Mouse (Mus musculus) heart, postnatal 0 days (tissue): ENCODE measurements around the gene Sec61g. TPM values are rescaled to one million over a fixed set of nuclear protein-coding genes. Genes with fewer than 3 reads are reported as not detected.

Source experiments
- ATAC-seq: fragments of 200-750 bp; cut with Nextera tagmentation; 2 replicates; pipeline ENCODE4 v1.8.0; 2017; ENCODE audit warnings: low read depth, moderate number of reproducible peaks, moderate library complexity; ENCODE audit not compliant: insufficient read depth
- DNase-seq: peaks from one replicate; pipeline ENCODE4 v3.0.0-alpha.2; 2016; ENCODE audit warnings: low spot score
- H3K27ac ChIP-seq: fragments of 300-500 bp; sonication (generic); 2 replicates; pipeline ENCODE4 v1.5.1; 2014; ENCODE audit warnings: low read depth, mild to moderate bottlenecking
- H3K27me3 ChIP-seq: fragments of 300-500 bp; sonication (generic); 2 replicates; pipeline ENCODE4 v1.6.1; 2014; ENCODE audit warnings: low read length, mixed read lengths; ENCODE audit not compliant: control insufficient read depth, insufficient read depth
- H3K36me3 ChIP-seq: fragments of 300-500 bp; sonication (generic); replicated peaks from 2 replicates; pipeline ENCODE4 v1.6.1; 2014; ENCODE audit warnings: low read length, mixed read lengths; ENCODE audit not compliant: control insufficient read depth, insufficient read depth
- H3K4me1 ChIP-seq: fragments of 300-500 bp; sonication (generic); 2 replicates; pipeline ENCODE4 v1.6.1; 2014; ENCODE audit warnings: antibody characterized with exemption; ENCODE audit not compliant: control insufficient read depth, insufficient read depth
- H3K4me2 ChIP-seq: fragments of 300-500 bp; sonication (generic); 2 replicates; pipeline ENCODE4 v1.6.1; 2014; ENCODE audit warnings: low read depth, mild to moderate bottlenecking, low read length, moderate library complexity
- H3K4me3 ChIP-seq: fragments of 300-500 bp; sonication (generic); 2 replicates; pipeline ENCODE4 v1.5.1; 2014; ENCODE audit warnings: low read depth, low read length
- H3K9ac ChIP-seq: fragments of 300-500 bp; sonication (generic); replicated peaks from 2 replicates; pipeline ENCODE4 v1.6.1; 2014; ENCODE audit warnings: low read depth, low read length, mixed read lengths
- H3K9me3 ChIP-seq: fragments of 300-500 bp; sonication (generic); replicated peaks from 2 replicates; pipeline ENCODE4 v1.6.1; 2016; ENCODE audit warnings: low read length; ENCODE audit not compliant: control insufficient read depth
- CTCF ChIP-seq: IDR thresholded peaks from 2 replicates; pipeline ENCODE4 v1.5.1; 2016; ENCODE audit warnings: antibody characterized with exemption, control low read depth, low read depth
- EP300 ChIP-seq: IDR thresholded peaks from 2 replicates; pipeline ENCODE4 v1.6.1; 2016; ENCODE audit warnings: antibody characterized with exemption, low read depth
- WGBS: fragments of 180-500 bp; shearing (Covaris S2); extraction: QIAGEN DNeasy Blood & Tissue Kit; methylation state at CpG from one replicate; pipeline ENCODE4 v1.1.7; 2014; 5-methylcytosine and 5-hydroxymethylcytosine counted together
- polyA plus RNA-seq: library from polyadenylated mRNA; unstranded; fragments of >200 nt; fragmentation: Nextera tagmentation; extraction: Ambion mirVana; gene quantifications from 2 replicates; pipeline ENCODE4 v1.2.1, GENCODE M21; 2015
- total RNA-seq: library from RNA; depleted of rRNA; stranded (reverse); fragments of >200 nt; gene quantifications from 2 replicates; pipeline ENCODE4 v1.2.3, GENCODE M21; 2014; ENCODE audit warnings: low replicate concordance; rRNA removed

Gene Sec61g
- total RNA-seq (52.6 and 53.5 TPM in 2 replicates), polyA plus RNA-seq (26.4 and 26.7 TPM in 2 replicates)

- DNase-seq = peak; percentile 97
- no peaks in the 10 kb centered on the region for H3K27me3 ChIP-seq
- WGBS = under 1% methylated on average over 35 of the region's 35 CpGs
These were observed at the start of gene Sec61g for GRCm38 (mm10) chr11:16508052-16508654. Gene Sec61g (minus strand): TSS chr11:16508484.

GRCm38 (mm10) chr11:16546421-16547163 is 38.3 kb upstream of the Sec61g start:
- 48% methylated on average over 5 of the region's 5 CpGs for WGBS
- no peak overlapping the region for H3K27ac ChIP-seq

More at GRCm38 (mm10) chr11:16508052-16508654, at the start of gene Sec61g:
- H3K36me3 ChIP-seq = peaks cover 24% of the 10 kb centered on the region
- H3K4me3 ChIP-seq = peak within 1 kb of the TSS; percentile 96
- peak within 1 kb of the TSS; percentile 96 for H3K27ac ChIP-seq
- peak; percentile 99 for ATAC-seq
- H3K9me3 ChIP-seq = no peaks in the 10 kb centered on the region
- no peak for TF ChIP-seq CTCF
- no peak for TF ChIP-seq EP300
- H3K9ac ChIP-seq = peak within 1 kb of the TSS; percentile 97
- H3K4me2 ChIP-seq = peak within 1 kb of the TSS; percentile 73
- peaks cover 7% of the 10 kb centered on the region for H3K4me1 ChIP-seq

GRCm38 (mm10) chr11:16537379-16537778 is 29.1 kb upstream of the Sec61g start:
- no peak for DNase-seq
- TF ChIP-seq CTCF (no peak), EP300 (no peak)
- Histone ChIP-seq H3K27ac (no peak overlapping the region), H3K4me3 (no peak overlapping the region), H3K4me2 (no peak overlapping the region), H3K9ac (no peak overlapping the region), H3K27me3 (no peaks in the 10 kb centered on the region), H3K36me3 (no peaks in the 10 kb centered on the region), H3K4me1 (no peaks in the 10 kb centered on the region), H3K9me3 (no peaks in the 10 kb centered on the region)
- ATAC-seq = no peak
- WGBS = 76% methylated on average over 1 of the region's 1 CpGs

More at GRCm38 (mm10) chr11:16546421-16547163, 38.3 kb upstream of the Sec61g start:
- ATAC-seq (no peak), DNase-seq (no peak)
- H3K4me2 ChIP-seq = no peak overlapping the region
- H3K9me3 ChIP-seq = no peaks in the 10 kb centered on the region
- TF ChIP-seq CTCF (no peak), EP300 (no peak)
- no peak overlapping the region for H3K4me3 ChIP-seq
- H3K36me3 ChIP-seq = no peaks in the 10 kb centered on the region
- H3K4me1 ChIP-seq = no peaks in the 10 kb centered on the region
- H3K9ac ChIP-seq = no peak overlapping the region
- H3K27me3 ChIP-seq = no peaks in the 10 kb centered on the region

GRCm38 (mm10) chr11:16534582-16535553 is 26.6 kb upstream of the Sec61g start:
- no peak overlapping the region for H3K27ac ChIP-seq
- H3K4me2 ChIP-seq = no peak overlapping the region
- H3K9me3 ChIP-seq = no peaks in the 10 kb centered on the region
- no peak overlapping the region for H3K9ac ChIP-seq
- H3K27me3 ChIP-seq = no peaks in the 10 kb centered on the region
- DNase-seq = no peak
- TF ChIP-seq EP300 (no peak), CTCF (no peak)
- H3K36me3 ChIP-seq = no peaks in the 10 kb centered on the region
- ATAC-seq = no peak
- no peaks in the 10 kb centered on the region for H3K4me1 ChIP-seq
- H3K4me3 ChIP-seq = no peak overlapping the region
- WGBS = 66% methylated on average over 5 of the region's 5 CpGs

GRCm38 (mm10) chr11:16532877-16533276 is 24.6 kb upstream of the Sec61g start:
- 20% methylated on average over 5 of the region's 5 CpGs for WGBS
- TF ChIP-seq CTCF = peak; percentile 39
- no peak for TF ChIP-seq EP300
- Histone ChIP-seq H3K27me3 (no peaks in the 10 kb centered on the region), H3K9ac (no peak overlapping the region), H3K4me3 (no peak overlapping the region), H3K27ac (no peak overlapping the region), H3K36me3 (no peaks in the 10 kb centered on the region), H3K4me1 (no peaks in the 10 kb centered on the region), H3K4me2 (no peak overlapping the region), H3K9me3 (no peaks in the 10 kb centered on the region)
- ATAC-seq (0 out of 2 replicates have a peak, but pooled peaks have one; percentile 39), DNase-seq (peak; percentile 51)
